Mouse (Mus musculus): Measurements from ENCODE around the gene Cops7a. TPM values are rescaled to one million over a fixed set of nuclear protein-coding genes. Genes with fewer than 3 reads are reported as not detected.
A peak's percentile ranks its signal among the peaks of the same experiment; 100 is the strongest.

Gene Cops7a
- 91.5 and 99.8 TPM in 2 replicates for polyA plus RNA-seq (2016; fragmentation: Nextera tagmentation; extraction: Ambion mirVana)

- no peaks in the 10 kb centered on the region for H3K9me3 ChIP-seq
- H3K27me3 ChIP-seq (replicated peaks) = no peaks in the 10 kb centered on the region
- ATAC-seq (ENCODE audit: low FRiP score, low read depth) = peak; percentile 93
- peak within 1 kb of the TSS; percentile 82 for H3K9ac ChIP-seq
- peaks cover 8% of the 10 kb centered on the region for H3K4me1 ChIP-seq
- WGBS = under 1% methylated on average over 68 of the region's 68 CpGs
- H3K4me3 ChIP-seq = peak within 1 kb of the TSS; percentile 76
- peak within 1 kb of the TSS; percentile 92 for H3K4me2 ChIP-seq (replicated peaks)
- H3K27ac ChIP-seq = peak within 1 kb of the TSS; percentile 83
- H3K36me3 ChIP-seq = peaks cover 27% of the 10 kb centered on the region
Measured at GRCm38 (mm10) chr6:124965088-124965719, at the start of gene Cops7a. Cops7a (minus strand) TSS chr6:124965538.

- Histone ChIP-seq H3K36me3 (peaks cover 29% of the 10 kb centered on the region), H3K9ac (peak overlapping the region; percentile 98), H3K27me3 (replicated peaks) (no peaks in the 10 kb centered on the region), H3K4me3 (peak overlapping the region; percentile 93), H3K4me2 (replicated peaks) (peak overlapping the region; percentile 65), H3K4me1 (peaks cover 21% of the 10 kb centered on the region), H3K27ac (peak overlapping the region; percentile 96), H3K9me3 (no peaks in the 10 kb centered on the region)
- ATAC-seq (ENCODE audit: low FRiP score, low read depth) = peak; percentile 83
- WGBS = under 1% methylated on average over 63 of the region's 78 CpGs
Measured at GRCm38 (mm10) chr6:125009181-125010073, 44.1 kb upstream of the Cops7a start.

GRCm38 (mm10) chr6:125009129-125009180 is 43.6 kb upstream of the Cops7a start, which contains the start of gene Zfp384:
Zfp384 (plus strand) TSS chr6:125009145.
- Histone ChIP-seq H3K27ac (peak within 1 kb of the TSS; percentile 96), H3K4me2 (replicated peaks) (peak within 1 kb of the TSS; percentile 65), H3K9ac (peak within 1 kb of the TSS; percentile 98), H3K4me3 (peak within 1 kb of the TSS; percentile 93), H3K27me3 (replicated peaks) (no peaks in the 10 kb centered on the region), H3K4me1 (peaks cover 24% of the 10 kb centered on the region), H3K9me3 (no peaks in the 10 kb centered on the region), H3K36me3 (peaks cover 25% of the 10 kb centered on the region)
- no peak for ATAC-seq (ENCODE audit: low FRiP score, low read depth)
- 0% methylated on average over 2 of the region's 3 CpGs for WGBS

DNA sequence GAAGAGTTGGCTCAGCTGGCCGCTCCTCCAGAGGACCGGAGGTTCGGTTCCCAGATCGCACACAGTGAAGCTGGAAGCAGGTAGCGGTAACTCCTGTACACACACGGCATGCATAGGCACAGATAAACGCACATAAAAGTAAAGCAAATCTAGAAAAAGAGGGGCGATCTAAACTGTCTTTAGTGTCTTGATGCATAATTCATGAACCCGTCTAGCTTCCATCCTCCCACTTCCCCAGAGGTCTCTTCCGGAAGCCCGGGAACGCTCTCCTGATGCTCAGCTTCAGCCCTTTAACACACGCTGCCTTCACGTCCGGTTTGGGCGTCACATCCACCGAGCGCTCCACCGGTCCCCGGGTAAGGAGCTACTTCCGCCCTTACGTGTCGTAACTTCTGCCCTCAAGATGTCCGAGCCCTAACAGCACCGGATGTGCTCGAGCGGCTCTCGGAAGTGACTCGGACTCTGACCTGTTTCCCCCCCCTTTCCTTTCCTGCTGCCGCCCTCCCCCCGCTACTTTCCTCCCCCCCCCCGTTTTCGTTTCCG is 43.3 kb upstream of the Cops7a start:
- peak overlapping the region; percentile 98 for H3K9ac ChIP-seq
- peaks cover 24% of the 10 kb centered on the region for H3K4me1 ChIP-seq
- under 1% methylated on average over 33 of the region's 34 CpGs for WGBS
- peak overlapping the region; percentile 96 for H3K27ac ChIP-seq
- peak; percentile 98 for ATAC-seq (ENCODE audit: low FRiP score, low read depth)
- H3K27me3 ChIP-seq (replicated peaks) = no peaks in the 10 kb centered on the region
- no peaks in the 10 kb centered on the region for H3K9me3 ChIP-seq
- peaks cover 22% of the 10 kb centered on the region for H3K36me3 ChIP-seq
- H3K4me3 ChIP-seq = peak overlapping the region; percentile 93
- peak overlapping the region; percentile 65 for H3K4me2 ChIP-seq (replicated peaks)

DNA sequence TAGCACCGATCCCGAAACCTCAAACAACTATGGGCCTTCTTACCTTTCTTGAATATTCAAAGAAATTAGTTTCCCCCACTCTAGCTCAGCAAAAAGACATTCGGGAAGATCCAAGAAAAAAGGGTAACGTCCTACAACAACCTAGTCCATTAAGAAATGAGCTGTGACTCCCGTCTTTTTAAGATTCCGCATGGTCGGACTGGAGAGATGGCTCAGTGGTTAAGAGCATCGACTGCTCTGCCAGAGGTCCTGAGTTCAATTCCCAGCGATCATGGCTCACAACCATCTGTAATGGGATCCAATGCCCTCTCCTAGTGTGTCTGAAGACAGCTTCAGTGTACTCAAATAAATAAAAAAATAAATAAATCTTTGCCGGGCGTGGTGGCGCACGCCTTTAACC is 42.7 kb upstream of the Cops7a start:
- ATAC-seq (ENCODE audit: low FRiP score, low read depth) = peak; percentile 0; the same call in 1 of the 2 replicates
- H3K4me2 ChIP-seq (replicated peaks) = peak overlapping the region; percentile 65
- H3K9me3 ChIP-seq = no peaks in the 10 kb centered on the region
- H3K27me3 ChIP-seq (replicated peaks) = 0 out of 2 replicates have a peak, but pooled peaks cover 1% of the 10 kb centered on the region
- H3K27ac ChIP-seq = peak overlapping the region; percentile 67; the same call in 1 of the 2 replicates
- whole genome bisulfite sequencing = 50% methylated on average over 13 of the region's 13 CpGs
- H3K9ac ChIP-seq = peak overlapping the region; percentile 47
- peaks cover 16% of the 10 kb centered on the region for H3K36me3 ChIP-seq
- H3K4me3 ChIP-seq = peak overlapping the region; percentile 93
- peaks cover 24% of the 10 kb centered on the region for H3K4me1 ChIP-seq

DNA sequence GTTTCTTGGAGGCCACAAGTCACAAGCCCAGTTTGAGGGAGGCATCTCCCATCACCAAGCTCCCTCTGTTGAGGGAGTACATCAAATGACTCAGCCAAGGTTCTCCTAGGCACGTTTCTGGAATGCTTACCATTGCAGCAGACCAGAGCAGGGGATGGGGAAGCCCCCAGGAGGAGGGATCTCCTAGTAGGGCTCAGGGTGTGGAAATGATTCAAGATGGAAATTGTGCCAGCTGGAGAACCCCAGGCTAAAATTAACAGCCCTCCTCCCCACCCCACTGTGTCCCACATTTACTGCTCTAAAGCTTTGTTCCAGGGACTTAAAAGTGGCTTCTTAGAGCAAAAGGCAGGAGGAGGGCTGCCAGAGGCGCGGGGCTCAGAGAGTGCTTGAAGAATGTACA is 39.7 kb upstream of the Cops7a start:
- peaks cover 23% of the 10 kb centered on the region for H3K27me3 ChIP-seq (replicated peaks)
- H3K9me3 ChIP-seq = no peaks in the 10 kb centered on the region
- WGBS = 25% methylated on average over 3 of the region's 3 CpGs
- H3K4me3 ChIP-seq = no peak overlapping the region
- no peak overlapping the region for H3K4me2 ChIP-seq (replicated peaks)
- no peak overlapping the region for H3K27ac ChIP-seq
- no peak for ATAC-seq (ENCODE audit: low FRiP score, low read depth)
- no peak overlapping the region for H3K9ac ChIP-seq
- H3K36me3 ChIP-seq = no peaks in the 10 kb centered on the region
- H3K4me1 ChIP-seq = peaks cover 13% of the 10 kb centered on the region

DNA sequence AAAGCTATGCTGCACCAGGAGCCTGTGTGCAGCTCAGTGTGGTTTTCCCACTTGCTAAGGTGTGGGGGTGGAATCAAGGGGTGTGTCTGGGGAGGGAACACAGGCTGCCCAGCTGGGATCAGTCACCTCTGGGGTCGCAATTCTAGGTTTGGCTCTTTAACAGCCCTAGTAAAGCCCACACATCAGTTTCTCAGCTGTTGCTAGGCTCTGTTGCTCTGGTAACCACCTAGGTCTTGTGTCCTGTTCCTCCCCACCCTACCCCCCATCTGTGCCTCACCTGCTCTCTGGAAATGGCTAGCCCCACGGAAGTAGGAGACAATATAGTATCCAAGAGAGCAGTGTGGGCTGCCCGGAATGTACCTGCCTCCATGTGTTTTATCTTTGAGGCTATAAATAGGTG is 38.4 kb upstream of the Cops7a start:
- peaks cover 37% of the 10 kb centered on the region for H3K27me3 ChIP-seq (replicated peaks)

GRCm38 (mm10) chr6:124999546-124999945 is 34.2 kb upstream of the Cops7a start:
- Histone ChIP-seq H3K27me3 (replicated peaks) (peaks cover 77% of the 10 kb centered on the region), H3K27ac (no peak overlapping the region), H3K4me2 (replicated peaks) (no peak overlapping the region), H3K9me3 (no peaks in the 10 kb centered on the region), H3K36me3 (no peaks in the 10 kb centered on the region), H3K4me3 (no peak overlapping the region), H3K9ac (no peak overlapping the region), H3K4me1 (peaks cover 13% of the 10 kb centered on the region)
- WGBS = 37% methylated on average over 10 of the region's 10 CpGs
- no peak for ATAC-seq (ENCODE audit: low FRiP score, low read depth)

More for the DNA sequence above, 38.4 kb upstream of the Cops7a start:
- Histone ChIP-seq H3K4me2 (replicated peaks) (no peak overlapping the region), H3K9ac (no peak overlapping the region), H3K27ac (no peak overlapping the region), H3K4me1 (peaks cover 9% of the 10 kb centered on the region), H3K36me3 (no peaks in the 10 kb centered on the region), H3K9me3 (no peaks in the 10 kb centered on the region), H3K4me3 (no peak overlapping the region)
- no peak for ATAC-seq (ENCODE audit: low FRiP score, low read depth)
- 41% methylated on average over 3 of the region's 3 CpGs for WGBS

DNA sequence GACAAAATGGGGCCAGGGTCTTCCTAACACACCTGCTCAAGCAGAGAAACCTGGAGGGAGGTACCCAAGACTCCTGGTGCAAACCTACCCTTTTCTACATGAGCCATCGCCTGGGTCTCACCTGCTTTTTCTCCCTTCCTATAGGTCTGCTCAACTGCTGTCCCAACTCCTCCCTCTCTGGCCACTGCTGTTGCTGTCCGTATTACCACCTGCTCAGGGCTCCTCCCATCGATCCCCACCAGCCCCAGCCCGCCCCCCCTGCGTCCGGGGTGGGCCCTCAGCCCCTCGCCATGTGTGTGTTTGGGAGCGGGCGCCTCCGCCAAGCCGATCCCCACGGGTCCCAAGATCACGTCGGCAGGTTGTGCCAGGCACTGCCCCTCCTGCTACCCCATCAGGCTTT is 33.8 kb upstream of the Cops7a start:
- ATAC-seq (ENCODE audit: low FRiP score, low read depth) = no peak
- Histone ChIP-seq H3K9me3 (no peaks in the 10 kb centered on the region), H3K36me3 (no peaks in the 10 kb centered on the region), H3K4me1 (peaks cover 10% of the 10 kb centered on the region), H3K4me3 (no peak overlapping the region), H3K9ac (no peak overlapping the region), H3K27me3 (replicated peaks) (peaks cover 81% of the 10 kb centered on the region), H3K27ac (no peak overlapping the region), H3K4me2 (replicated peaks) (no peak overlapping the region)
- 37% methylated on average over 14 of the region's 14 CpGs for WGBS

DNA sequence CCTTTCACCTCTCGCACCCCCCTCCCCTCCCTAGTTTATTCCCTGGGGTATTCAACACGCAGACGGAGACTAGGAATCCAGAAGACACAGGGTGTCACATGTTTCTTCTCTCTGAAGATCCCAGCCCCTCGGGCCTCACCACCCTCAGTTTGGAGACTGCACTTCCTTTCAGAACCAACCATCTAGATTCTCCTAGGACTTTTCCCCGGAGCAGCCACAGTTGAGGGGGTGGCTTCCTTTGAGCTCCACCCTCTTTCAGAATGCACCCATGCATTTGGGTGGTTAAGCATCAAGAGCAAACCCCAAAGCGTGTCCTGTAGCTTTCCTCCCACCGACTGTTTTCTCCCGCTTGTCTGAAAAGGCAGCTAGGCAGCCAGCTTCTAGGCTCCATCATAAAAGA is 32.7 kb upstream of the Cops7a start:
- peak overlapping the region; percentile 99 for H3K4me2 ChIP-seq (replicated peaks)
- WGBS = 6% methylated on average over 8 of the region's 8 CpGs
- H3K27me3 ChIP-seq (replicated peaks) = peaks cover 90% of the 10 kb centered on the region
- peak overlapping the region; percentile 61 for H3K4me3 ChIP-seq
- ATAC-seq (ENCODE audit: low FRiP score, low read depth) = no peak
- no peaks in the 10 kb centered on the region for H3K36me3 ChIP-seq
- H3K9me3 ChIP-seq = no peaks in the 10 kb centered on the region
- H3K4me1 ChIP-seq = peaks cover 10% of the 10 kb centered on the region; the same call in 1 of the 2 replicates
- no peak overlapping the region for H3K9ac ChIP-seq
- H3K27ac ChIP-seq = no peak overlapping the region

GRCm38 (mm10) chr6:124996551-124997501 is 31.5 kb upstream of the Cops7a start, which contains the start of gene Pianp:
Pianp (plus strand) TSS chr6:124996694.
- Histone ChIP-seq H3K27ac (no peak within 1 kb of the TSS), H3K9me3 (no peaks in the 10 kb centered on the region), H3K4me3 (peak within 1 kb of the TSS; percentile 61), H3K4me2 (replicated peaks) (peak within 1 kb of the TSS; percentile 99), H3K9ac (peak within 1 kb of the TSS; percentile 75), H3K36me3 (no peaks in the 10 kb centered on the region), H3K27me3 (replicated peaks) (peaks cover 91% of the 10 kb centered on the region), H3K4me1 (peaks cover 10% of the 10 kb centered on the region; the same call in 1 of the 2 replicates)
- WGBS = under 1% methylated on average over 64 of the region's 78 CpGs
- ATAC-seq (ENCODE audit: low FRiP score, low read depth) = peak; percentile 70
